Mouse (Mus musculus): ENCODE measurements around the gene Cyb5d1.

- no peak for TF ChIP-seq POLR2A (IDR thresholded peaks at IDR 0.05; ENCODE audit: borderline replicate concordance, insufficient read depth, low read length)
- TF ChIP-seq CTCF (IDR thresholded peaks at IDR 0.05; ENCODE audit: borderline replicate concordance, insufficient read depth, low read depth, low read length): no peak
These were observed 6.6 kb upstream of the Cyb5d1 start for GRCm38 (mm10) chr11:69401987-69402386.
